Mouse (Mus musculus) embryonic facial prominence, embryonic 14.5 days (tissue): ENCODE results near the gene Nusap1. TPM values are rescaled to one million over a fixed set of nuclear protein-coding genes. Genes with fewer than 3 reads are reported as not detected.

ENCODE experiments used
- ATAC-seq: fragments of 200-750 bp; cut with Nextera tagmentation; 2 replicates; pipeline ENCODE4 v1.8.0; 2017; ENCODE audit warnings: low read depth, moderate number of reproducible peaks, moderate TSS enrichment
- DNase-seq: peaks from one replicate; pipeline ENCODE4 v3.0.0-alpha.2; 2015; ENCODE audit warnings: low spot score
- H3K27ac ChIP-seq: fragments of 300-500 bp; sonication (generic); replicated peaks from 2 replicates; pipeline ENCODE4 v1.5.1; 2014; ENCODE audit warnings: low read depth, mild to moderate bottlenecking, low read length, moderate library complexity
- H3K27me3 ChIP-seq: fragments of 300-500 bp; sonication (generic); replicated peaks from 2 replicates; pipeline ENCODE4 v1.6.1; 2014; ENCODE audit warnings: low read length; ENCODE audit not compliant: control insufficient read depth, insufficient read depth
- H3K36me3 ChIP-seq: fragments of 300-500 bp; sonication (generic); 2 replicates; pipeline ENCODE4 v1.6.1; 2014; ENCODE audit warnings: low read length, mixed read lengths; ENCODE audit not compliant: control insufficient read depth, insufficient read depth
- H3K4me1 ChIP-seq: fragments of 300-500 bp; sonication (generic); 2 replicates; pipeline ENCODE4 v1.6.1; 2014; ENCODE audit warnings: antibody characterized with exemption, low read length; ENCODE audit not compliant: control insufficient read depth, insufficient read depth
- H3K4me2 ChIP-seq: fragments of 300-500 bp; sonication (generic); 2 replicates; pipeline ENCODE4 v1.6.1; 2014; ENCODE audit warnings: low read depth, mild to moderate bottlenecking, low read length, moderate library complexity, mixed read lengths
- H3K4me3 ChIP-seq: fragments of 300-500 bp; sonication (generic); 2 replicates; pipeline ENCODE4 v1.5.1; 2014; ENCODE audit warnings: low read depth, mild to moderate bottlenecking, low read length
- H3K9ac ChIP-seq: fragments of 300-500 bp; sonication (generic); 2 replicates; pipeline ENCODE4 v1.6.1; 2014; ENCODE audit warnings: low read depth, mild to moderate bottlenecking, low read length, moderate library complexity, mixed read lengths
- H3K9me3 ChIP-seq: fragments of 300-500 bp; sonication (generic); 2 replicates; pipeline ENCODE4 v1.6.1; 2016; ENCODE audit warnings: low read length; ENCODE audit not compliant: control insufficient read depth
- WGBS: fragments of 180-500 bp; shearing (Covaris S2); extraction: QIAGEN DNeasy Blood & Tissue Kit; methylation state at CpG from one replicate; pipeline ENCODE4 v1.1.7; 2014; 5-methylcytosine and 5-hydroxymethylcytosine counted together
- polyA plus RNA-seq: library from polyadenylated mRNA; unstranded; fragments of >200 nt; fragmentation: Nextera tagmentation; extraction: Ambion mirVana; gene quantifications from 2 replicates; pipeline ENCODE4 v1.2.1, GENCODE M21; 2014

Nusap1 gene
- polyA plus RNA-seq, result 47.5 and 56.6 TPM in 2 replicates

DNA sequence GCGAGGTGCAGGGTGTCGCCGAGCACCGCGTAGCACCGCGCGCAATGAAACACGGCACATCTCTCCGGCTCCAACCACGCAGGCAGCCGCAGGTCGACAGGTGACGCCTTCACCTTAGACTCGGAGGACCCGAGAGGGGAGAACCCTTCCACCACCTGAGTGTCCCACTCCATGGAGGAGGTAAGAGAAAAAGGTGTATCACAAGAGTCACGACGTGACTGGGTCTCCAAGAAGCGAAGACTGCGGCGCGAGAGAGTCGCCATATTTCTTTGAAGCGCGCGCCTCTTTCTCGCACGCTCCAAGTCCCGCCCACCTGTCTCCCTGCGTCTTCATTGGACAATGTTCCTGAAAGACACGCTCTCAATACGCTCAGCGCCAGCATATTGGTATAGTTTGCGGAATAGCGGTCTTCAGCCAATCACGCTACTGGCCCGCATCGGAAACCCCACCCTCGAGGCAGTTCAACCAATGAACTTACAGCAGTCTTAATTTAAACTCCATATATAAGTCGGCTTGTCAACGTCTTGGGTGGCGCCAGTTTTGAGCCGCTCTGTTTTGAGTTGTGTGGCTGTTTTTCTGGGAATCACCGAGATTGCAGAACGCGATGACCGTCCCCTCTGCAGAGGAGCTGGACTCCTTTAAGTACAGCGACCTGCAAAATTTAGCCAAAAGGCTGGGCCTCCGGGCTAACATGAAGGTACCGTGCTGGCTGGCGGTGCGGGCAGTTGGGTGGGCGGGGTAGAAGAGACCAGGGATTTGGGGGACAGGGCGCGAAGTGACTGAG lies at the start of gene Nusap1, which contains the start of gene Oip5:
Nusap1 (plus strand) TSS at position 100 of the 784 bp plus-strand sequence.
Oip5 (minus strand) TSS at position 271 of the 784 bp plus-strand sequence.
- under 1% methylated on average over 55 of the region's 55 CpGs for WGBS
- H3K9me3 ChIP-seq, result no peaks in the 10 kb centered on the region
- 0 out of 2 replicates have a peak, but pooled peaks cover 2% of the 10 kb centered on the region for H3K36me3 ChIP-seq
- ATAC-seq (peak; percentile 100), DNase-seq (peak; percentile 100)
- H3K4me3 ChIP-seq, result peak within 1 kb of the TSS; percentile 75
- H3K27me3 ChIP-seq, result no peaks in the 10 kb centered on the region
- peak within 1 kb of the TSS; percentile 71 for H3K9ac ChIP-seq
- peaks cover 14% of the 10 kb centered on the region for H3K4me1 ChIP-seq
- H3K4me2 ChIP-seq, result peak within 1 kb of the TSS; percentile 71
- H3K27ac ChIP-seq, result no peak within 1 kb of the TSS

DNA sequence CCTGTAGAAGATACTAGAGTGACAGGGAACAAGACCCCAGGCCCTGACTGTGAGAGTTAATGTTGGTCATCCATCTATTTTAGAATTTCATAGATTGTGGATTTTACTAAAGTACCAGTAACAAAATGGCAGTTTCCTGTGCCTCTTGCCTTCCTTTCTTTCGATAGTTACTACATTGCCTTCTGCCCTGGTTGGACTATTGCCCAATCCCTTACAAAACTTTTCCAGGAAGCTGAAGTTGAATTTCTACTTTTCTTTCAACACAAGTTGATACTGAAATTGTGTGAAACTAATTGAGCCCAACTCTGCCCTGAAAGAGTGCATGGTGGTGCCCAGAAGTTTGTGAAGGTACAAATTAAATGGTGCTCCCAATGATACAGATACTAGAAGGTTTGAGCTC lies 45.6 kb upstream of the Nusap1 start:
- Histone ChIP-seq H3K9me3 (no peaks in the 10 kb centered on the region), H3K27me3 (no peaks in the 10 kb centered on the region), H3K4me3 (no peak overlapping the region), H3K36me3 (peaks cover 29% of the 10 kb centered on the region), H3K4me1 (no peaks in the 10 kb centered on the region), H3K4me2 (no peak overlapping the region), H3K27ac (no peak overlapping the region), H3K9ac (no peak overlapping the region)
- 88% methylated on average over 1 of the region's 1 CpGs for WGBS
- DNase-seq (no peak), ATAC-seq (no peak)

DNA sequence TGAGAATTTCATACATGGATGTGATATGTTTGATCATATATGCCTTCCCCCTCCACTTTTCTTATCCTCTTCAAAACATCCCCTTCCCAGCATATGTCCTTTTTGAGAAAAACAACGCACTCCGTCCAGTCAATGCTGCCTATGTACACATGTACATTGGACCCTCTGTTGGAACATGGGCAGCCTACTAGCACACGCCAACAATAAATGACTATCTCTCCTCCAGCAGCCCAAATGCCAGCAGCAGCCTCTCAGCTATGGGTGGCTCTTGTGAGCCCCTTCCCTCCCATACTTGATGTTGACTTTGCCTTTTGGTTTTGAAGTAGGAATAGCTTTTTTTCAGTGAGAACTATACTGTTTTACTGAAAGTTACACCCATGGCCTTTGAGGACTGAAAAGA lies 36.5 kb upstream of the Nusap1 start:
- no peaks in the 10 kb centered on the region for H3K27me3 ChIP-seq
- ATAC-seq (no peak), DNase-seq (no peak)
- 92% methylated on average over 3 of the region's 3 CpGs for WGBS
- no peak overlapping the region for H3K27ac ChIP-seq
- no peaks in the 10 kb centered on the region for H3K36me3 ChIP-seq
- no peaks in the 10 kb centered on the region for H3K4me1 ChIP-seq
- H3K4me2 ChIP-seq, result no peak overlapping the region
- H3K4me3 ChIP-seq, result no peak overlapping the region
- H3K9me3 ChIP-seq, result no peaks in the 10 kb centered on the region
- H3K9ac ChIP-seq, result no peak overlapping the region

DNA sequence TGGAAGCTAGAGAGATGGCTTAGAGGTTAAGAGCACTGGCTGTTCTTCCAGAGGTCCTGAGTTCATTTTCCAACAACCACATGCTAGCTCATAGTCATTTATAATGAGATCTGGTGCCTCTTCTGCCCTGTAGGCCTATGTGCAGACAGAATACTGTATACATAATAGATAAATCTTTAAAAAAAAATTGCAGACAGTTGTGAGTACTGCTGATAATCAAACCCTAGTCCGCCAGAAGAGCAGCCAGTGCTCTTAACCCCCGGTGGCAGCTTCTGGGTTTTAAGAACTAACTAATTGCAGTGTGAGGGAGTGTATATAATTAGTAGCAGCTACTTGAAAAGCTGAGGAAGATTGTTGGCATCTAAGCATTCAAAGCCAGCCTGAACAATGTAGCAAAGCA lies 34.7 kb upstream of the Nusap1 start:
- Histone ChIP-seq H3K4me1 (no peaks in the 10 kb centered on the region), H3K27me3 (no peaks in the 10 kb centered on the region), H3K4me2 (no peak overlapping the region), H3K27ac (no peak overlapping the region), H3K36me3 (no peaks in the 10 kb centered on the region), H3K4me3 (no peak overlapping the region), H3K9me3 (no peaks in the 10 kb centered on the region), H3K9ac (no peak overlapping the region)
- 60% methylated on average over 2 of the region's 2 CpGs for WGBS
- ATAC-seq (no peak), DNase-seq (no peak)

DNA sequence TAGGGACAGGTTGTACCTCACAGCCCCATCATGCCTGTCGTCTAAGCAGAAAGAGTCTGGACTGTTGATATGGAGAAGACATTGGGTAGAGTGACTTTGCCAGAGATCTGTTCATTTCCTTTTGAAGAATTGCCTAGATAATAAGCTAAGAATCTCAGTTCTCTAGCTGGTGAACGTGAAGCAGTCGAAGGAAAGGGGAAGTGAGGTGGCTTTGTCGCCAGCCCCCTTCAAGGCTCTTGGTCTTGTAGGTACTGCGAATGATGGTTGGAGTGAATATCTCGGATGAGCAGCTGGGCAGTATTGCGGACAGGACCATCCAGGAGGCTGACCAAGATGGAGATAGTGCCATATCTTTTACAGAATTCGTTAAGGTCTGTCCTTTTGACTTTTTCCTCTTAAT lies 33.8 kb upstream of the Nusap1 start:
- Histone ChIP-seq H3K4me1 (no peaks in the 10 kb centered on the region), H3K9ac (no peak overlapping the region), H3K4me3 (no peak overlapping the region), H3K9me3 (no peaks in the 10 kb centered on the region), H3K27ac (no peak overlapping the region), H3K36me3 (no peaks in the 10 kb centered on the region), H3K27me3 (no peaks in the 10 kb centered on the region), H3K4me2 (no peak overlapping the region)
- 87% methylated on average over 8 of the region's 8 CpGs for WGBS
- no peak for ATAC-seq
- no peak for DNase-seq

DNA sequence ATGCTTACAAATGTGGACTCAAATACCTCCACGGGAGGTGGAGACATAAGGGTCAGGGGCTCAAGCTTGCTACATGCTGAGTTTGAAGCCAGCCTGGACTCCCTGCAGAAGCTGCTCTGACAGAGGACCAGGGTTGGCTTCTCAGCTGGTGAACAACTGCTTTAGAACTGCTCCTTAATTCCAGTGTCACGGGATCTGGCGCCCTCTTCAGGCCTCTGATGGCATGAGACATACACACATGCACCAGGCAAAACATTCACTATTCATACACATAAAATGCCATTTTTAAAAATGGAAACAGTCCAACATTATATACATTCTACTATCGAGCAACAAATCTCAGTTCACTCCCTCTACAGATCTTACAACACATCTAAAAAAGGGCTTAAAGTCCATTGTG lies 30.7 kb upstream of the Nusap1 start:
- H3K4me2 ChIP-seq, result no peak overlapping the region
- H3K4me1 ChIP-seq, result no peaks in the 10 kb centered on the region
- ATAC-seq, result no peak
- H3K27me3 ChIP-seq, result no peaks in the 10 kb centered on the region
- peaks cover 8% of the 10 kb centered on the region; the same call in 1 of the 2 replicates for H3K36me3 ChIP-seq
- H3K9me3 ChIP-seq, result no peaks in the 10 kb centered on the region
- WGBS, result 12% methylated on average over 4 of the region's 4 CpGs
- H3K4me3 ChIP-seq, result no peak overlapping the region
- DNase-seq, result peak; percentile 33
- no peak overlapping the region for H3K9ac ChIP-seq
- H3K27ac ChIP-seq, result no peak overlapping the region

DNA sequence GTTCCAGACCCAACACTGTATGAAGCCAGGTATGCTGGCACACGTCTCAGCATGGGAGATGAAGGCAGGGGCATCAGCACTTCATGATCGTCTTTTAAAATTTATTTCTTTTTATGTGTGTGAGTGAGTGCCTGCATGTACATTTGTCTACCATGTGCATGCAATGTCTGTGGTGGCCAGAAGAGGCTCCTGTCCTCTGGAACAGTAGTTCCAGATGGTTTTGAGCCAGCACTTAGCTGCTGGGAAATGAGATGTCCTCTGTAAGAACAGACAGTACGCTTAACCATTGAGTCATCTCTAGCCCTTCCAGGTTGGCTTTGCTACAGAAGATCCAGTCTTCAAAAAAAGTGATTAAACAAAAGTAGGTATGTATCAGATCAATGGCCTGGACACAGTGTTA lies 26.9 kb upstream of the Nusap1 start:
- Histone ChIP-seq H3K4me3 (no peak overlapping the region), H3K9me3 (no peaks in the 10 kb centered on the region), H3K36me3 (peaks cover 10% of the 10 kb centered on the region), H3K27ac (no peak overlapping the region), H3K4me1 (peaks cover 14% of the 10 kb centered on the region), H3K9ac (no peak overlapping the region), H3K27me3 (no peaks in the 10 kb centered on the region), H3K4me2 (no peak overlapping the region)
- DNase-seq, result no peak
- 92% methylated on average over 3 of the region's 3 CpGs for WGBS
- ATAC-seq, result no peak

DNA sequence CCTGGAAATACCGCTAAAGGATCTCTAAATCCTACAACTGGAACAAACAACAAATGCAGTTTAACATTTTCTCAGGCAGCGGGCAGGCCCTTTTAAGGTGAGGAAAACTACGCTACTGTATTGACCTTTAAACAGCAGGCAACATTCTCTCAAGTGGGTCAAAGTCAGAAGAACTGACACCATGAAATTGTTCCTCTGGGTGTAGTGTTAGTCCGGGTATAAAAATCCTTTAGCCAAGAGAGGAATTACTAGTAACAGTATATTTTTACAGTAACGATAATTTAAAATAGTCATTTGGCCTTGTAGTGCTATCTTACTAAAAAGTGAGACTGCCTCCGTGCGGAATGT lies 24.4 kb upstream of the Nusap1 start:
- peak; percentile 16 for DNase-seq
- peaks cover 15% of the 10 kb centered on the region for H3K4me1 ChIP-seq
- ATAC-seq, result peak; percentile 5
- H3K27ac ChIP-seq, result peak overlapping the region; percentile 86
- 10% methylated on average over 7 of the region's 7 CpGs for WGBS
- peak overlapping the region; percentile 91 for H3K4me3 ChIP-seq
- peak overlapping the region; percentile 53 for H3K9ac ChIP-seq
- no peaks in the 10 kb centered on the region for H3K27me3 ChIP-seq
- no peaks in the 10 kb centered on the region for H3K9me3 ChIP-seq
- peaks cover 32% of the 10 kb centered on the region for H3K36me3 ChIP-seq
- peak overlapping the region; percentile 55 for H3K4me2 ChIP-seq
